Mouse (Mus musculus) granulocyte monocyte progenitor cell, adult 5-6 weeks (primary cell): ENCODE measurements around the gene Fig4. TPM values are rescaled to one million over a fixed set of nuclear protein-coding genes. Genes with fewer than 3 reads are reported as not detected.
A peak's percentile ranks its signal among the peaks of the same experiment; 100 is the strongest.

Source experiments
- ATAC-seq: replicated peaks from 2 replicates; pipeline ENCODE4 v1.8.0; 2016; ENCODE audit warnings: mild to moderate bottlenecking, moderate TSS enrichment, inconsistent platforms; ENCODE audit not compliant: poor library complexity, severe bottlenecking
- total RNA-seq, 2 experiments: library from RNA; stranded (forward) in 1 of 2; stranded (reverse) in 1 of 2; fragments of 200-712, 200-1000 nt in 1 of 2; fragments of >200 nt in 1 of 2; fragmentation: Nextera tagmentation in 1 of 2; gene quantifications; 2 replicates each; pipeline ENCODE4 v1.2.3; 2014 to 2017

Gene Fig4
- total RNA-seq (2014; fragmentation: Nextera tagmentation) (25.2 and 28.1 TPM in 2 replicates), total RNA-seq (2017) (34.8 and 48.5 TPM in 2 replicates)

DNA sequence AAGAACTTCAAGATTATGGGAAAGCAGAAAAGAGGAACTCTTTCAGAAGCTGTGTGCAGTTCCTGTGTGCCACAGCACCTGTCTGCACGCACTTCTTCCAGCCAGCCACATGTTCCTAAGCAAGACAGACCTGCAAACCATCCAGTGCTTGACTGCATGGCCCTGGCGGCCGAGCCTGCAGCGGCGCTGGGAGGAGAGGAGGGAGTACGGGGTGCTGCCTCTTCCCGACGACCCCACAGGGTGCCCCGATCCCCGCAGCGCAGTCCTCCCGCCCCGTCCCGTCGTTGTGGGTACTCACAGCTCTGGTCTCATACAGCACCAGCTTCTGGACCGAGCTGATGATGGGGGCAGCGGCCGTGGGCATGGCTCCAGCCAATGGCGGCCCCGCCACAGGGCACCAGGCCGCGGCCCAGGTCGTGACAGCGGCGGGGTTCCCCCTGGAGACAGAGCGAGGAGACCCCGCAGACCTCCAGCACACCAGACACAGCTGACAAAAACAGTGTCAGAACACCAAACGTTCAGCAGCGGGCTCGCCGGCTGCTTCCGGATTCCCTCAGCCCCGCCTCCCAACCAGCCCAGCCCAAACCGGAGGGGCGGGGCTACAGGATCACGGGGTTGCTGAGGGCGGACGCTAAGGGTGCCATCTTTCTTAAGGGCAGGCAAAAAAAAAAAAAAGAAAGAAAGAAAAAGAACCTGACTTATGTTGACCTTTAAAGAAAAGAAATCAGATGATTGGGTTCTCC, at the start of gene Fig4:
TSS of gene Fig4 (minus strand) at position 572 of the 743 bp plus-strand sequence.
- ATAC-seq = peak; percentile 89

DNA sequence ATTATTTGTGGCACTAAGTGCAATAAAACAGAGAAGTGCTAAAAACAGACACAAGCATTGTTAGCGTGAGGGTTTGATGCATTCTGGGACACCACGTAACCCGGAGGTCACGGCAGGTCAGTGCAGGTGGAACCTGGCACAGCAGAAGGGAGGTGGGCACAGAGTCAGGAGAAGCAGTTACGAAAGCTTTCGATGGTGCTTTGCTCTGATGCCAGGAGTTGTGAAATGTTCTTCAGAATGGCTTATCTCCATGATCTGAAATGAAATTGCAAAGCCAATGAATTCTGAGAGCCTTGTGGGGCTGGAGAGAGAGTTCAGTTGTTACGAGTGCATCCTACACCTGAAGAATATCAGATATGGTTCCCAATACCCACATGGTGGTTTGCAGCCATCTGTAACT, 38.3 kb upstream of the Fig4 start:
- ATAC-seq = no peak

DNA sequence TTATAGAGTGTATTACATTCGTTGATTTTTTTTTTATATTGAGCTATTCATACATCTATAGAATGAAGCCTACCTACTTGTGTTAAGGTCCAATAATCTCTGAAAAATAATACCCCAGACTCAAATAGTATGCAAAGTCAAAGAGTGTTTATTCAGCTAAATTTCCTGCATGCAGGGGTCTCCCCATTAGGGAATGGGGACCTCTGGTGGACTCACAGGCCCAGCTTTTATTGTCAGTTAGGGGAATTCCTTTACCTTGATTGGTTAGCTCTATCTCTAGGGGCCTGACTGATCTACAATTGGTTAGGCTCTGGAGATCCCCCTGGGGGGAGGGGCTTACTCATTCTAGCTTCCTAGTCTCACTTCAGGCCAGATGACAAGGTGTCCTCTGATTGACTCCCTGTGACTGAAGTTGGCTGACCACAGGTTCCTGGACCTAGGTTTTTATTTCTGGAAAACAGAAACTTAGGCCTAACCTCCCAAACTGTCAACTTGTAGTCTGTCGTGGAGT, 29.5 kb upstream of the Fig4 start:
- no peak for ATAC-seq

DNA sequence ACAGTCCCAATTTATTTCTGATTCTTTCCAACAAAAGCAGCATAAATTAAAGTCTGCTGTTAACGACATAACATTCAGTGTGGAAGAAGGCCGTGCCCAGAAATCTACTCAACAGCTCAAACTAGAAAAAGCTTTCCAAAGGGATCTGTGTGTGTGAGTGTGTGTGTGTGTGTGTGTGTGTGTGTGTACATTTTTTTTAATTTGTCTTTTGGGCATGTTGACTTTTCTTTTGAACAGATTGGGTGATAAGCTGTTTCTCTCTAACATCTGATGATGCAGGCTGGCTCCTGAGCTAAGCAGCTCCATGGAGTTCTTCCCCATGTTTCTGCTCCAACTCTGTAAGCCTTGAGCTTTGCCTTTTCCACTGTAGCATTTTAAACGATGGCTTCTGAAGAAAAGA, 12.8 kb upstream of the Fig4 start:
- ATAC-seq = no peak

DNA sequence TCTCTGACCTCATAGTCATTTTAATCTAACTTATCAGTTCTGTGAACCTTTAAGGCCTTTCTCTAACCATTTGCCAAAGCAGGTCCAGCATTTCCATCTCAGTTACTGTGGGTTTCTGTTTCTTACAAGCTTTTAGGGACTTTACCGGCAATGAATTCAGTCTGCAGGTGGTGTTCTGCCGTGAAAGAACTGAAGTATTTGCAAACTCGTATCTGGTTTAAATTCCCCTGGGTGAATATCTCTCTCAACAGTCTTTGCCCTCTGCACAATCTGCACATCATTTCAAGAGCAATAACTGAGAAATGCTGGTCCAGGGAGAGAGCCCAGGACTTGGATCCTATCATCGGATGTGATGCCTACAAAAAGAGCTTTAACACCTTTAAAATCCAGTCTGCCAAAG, 5.1 kb upstream of the Fig4 start:
- no peak for ATAC-seq

DNA sequence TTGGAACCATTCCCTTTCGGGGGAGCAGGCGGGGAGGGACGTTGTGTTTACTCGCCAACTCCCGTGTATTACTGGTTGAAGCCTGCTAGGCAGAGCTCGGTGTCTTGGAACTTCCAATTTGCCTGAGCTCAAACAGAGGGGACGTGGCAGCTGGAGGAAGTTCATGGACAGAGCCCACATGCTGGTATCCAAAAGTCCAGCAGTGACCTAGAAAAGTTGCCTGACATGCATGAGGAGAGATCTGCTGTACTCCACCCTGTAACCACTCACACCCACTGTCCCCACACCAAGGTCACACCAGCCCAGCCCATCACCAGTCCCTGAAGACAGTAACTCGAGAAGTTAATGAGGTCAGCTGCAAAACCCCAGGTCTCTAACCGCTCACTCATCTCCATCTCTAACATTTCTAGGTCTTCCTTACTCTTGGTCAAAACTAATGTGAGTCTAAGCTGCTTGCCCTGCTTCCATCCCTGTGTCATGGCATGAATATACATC, 1.9 kb upstream of the Fig4 start:
- no peak for ATAC-seq

DNA sequence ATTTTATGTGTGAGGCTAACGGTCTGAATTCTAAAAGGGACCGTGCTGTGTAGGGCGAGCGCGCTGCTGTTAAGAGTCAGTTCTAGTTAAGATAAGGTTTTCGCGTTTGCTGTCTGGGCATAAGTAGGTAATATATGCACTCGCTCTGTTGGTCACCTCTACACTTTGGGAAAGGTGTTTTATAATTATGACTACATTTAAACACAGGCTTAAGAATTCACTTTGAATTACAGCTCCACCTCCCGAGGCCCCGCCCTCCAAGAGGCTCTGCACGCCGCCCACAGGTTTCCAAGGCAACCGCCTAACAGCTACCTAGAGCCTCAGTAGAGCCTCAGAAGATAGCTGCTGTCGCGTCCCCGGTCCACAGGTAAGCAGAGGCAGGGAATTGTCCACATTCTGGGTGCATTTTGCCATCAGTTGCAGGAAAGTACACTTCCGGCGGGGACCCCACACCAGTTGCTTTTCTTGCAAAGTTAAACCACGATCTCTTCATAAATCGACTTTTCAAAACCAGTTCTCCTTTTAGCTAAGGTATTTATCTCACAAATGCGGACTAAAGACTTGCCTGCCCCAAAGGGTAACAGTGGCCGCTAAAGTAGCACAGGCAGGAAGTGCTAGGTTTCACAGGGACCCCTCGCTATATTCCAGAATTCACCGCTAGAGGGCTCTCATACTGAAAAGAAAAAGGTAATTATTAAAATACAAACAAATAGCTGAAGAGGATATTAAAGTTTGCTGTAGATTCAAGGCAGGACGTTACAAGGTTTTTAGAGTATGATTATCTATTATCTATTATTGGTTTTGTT, 782 bp upstream of the Fig4 start, which contains the start of gene Ak9:
TSS of gene Ak9 (plus strand) at position 342 of the 806 bp plus-strand sequence.
- ATAC-seq = peak; percentile 73

DNA sequence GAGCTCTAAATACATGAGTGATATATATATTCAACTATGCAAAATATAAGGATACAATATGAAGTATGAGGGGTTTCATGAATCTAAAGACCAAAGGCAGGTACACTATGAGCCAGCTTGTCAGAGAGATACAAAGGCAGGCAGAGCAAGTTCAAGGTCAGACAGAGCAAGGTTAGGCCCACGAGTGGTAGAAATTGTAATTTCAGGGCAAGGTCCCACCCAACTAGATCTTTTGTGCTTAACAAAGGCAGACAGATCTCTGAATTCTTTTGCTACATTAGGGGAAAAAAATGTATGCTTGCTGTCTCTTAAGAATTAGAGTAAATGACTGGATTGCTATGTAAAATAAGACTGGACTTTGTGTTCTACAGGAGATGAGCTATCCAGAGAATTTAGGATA, 2.9 kb downstream of the Fig4 start:
- no peak for ATAC-seq

DNA sequence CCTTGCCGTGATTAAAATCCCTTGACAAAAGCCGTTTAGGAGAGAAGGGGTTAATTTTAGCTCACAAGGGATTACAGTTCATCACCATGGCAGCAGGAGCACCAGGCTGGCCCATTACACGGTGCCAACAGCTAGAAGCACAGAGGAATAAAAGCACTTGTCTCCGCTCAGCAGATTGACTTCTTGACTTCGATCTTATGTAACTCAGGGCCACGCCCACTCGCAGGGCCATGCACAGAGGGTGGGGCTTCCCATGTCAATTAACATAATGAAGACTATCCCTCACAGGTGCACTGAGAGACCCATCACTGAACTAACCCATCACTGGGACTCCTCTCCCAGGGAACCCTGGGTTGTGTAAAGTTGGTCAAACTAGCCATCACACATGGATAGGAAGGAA, 7.9 kb downstream of the Fig4 start:
- ATAC-seq = peak; percentile 55

DNA sequence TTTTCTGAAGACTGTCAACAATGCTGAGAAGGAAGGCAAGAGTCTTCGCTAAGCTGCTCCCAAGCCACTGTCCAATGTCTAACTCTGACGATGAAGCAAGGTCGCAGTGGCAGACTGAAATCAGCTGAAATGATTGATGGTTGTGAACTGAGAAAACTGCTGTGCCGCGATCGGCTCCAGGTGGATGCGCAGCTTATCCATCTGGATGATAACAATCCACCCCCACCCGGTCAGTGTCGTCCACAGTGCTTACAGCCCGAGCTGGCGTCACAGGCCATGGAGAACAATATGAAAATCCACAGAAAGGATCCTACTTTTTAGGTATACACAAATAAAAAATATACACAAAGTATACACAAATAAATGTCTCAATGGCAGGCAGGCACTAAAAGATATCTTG, 8.3 kb downstream of the Fig4 start:
- ATAC-seq = no peak

DNA sequence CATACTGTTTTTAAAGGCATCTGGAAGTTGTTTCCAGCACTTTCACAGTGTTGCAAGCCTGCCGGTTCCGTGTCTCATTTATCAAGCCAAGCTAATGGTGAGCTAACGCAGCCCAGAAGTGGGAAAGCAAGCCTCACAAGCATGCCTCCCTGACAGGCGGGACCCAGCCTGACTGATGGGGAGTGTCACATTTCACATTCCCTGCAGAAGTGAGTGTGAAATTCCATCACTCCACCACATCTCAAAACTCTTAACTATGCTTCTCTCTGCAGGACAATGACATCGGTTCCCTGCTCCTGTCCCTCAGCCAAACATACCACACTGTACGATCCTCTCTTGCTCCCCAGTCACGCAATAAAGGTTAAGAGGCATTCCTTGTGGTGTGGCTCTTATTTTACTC, 10.0 kb downstream of the Fig4 start:
- no peak for ATAC-seq

DNA sequence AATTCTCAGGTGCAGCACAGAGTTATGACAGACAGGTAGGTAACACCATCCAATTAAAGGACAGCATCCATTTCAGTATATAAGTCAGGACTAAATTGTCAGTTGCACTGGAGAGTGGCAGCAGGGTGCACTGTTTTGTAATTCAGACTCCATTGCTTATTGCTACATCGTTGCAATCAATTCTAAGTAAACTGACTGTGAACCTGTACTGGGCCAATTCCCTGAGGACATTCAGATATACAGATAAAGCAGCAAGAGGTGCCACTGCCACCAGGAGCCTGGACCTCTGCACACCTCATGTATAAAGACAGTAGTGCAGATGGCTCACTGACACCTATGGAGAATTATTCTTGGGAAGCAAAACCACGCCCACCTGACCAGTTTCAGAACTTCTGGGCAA, 12.0 kb downstream of the Fig4 start:
- ATAC-seq = no peak

DNA sequence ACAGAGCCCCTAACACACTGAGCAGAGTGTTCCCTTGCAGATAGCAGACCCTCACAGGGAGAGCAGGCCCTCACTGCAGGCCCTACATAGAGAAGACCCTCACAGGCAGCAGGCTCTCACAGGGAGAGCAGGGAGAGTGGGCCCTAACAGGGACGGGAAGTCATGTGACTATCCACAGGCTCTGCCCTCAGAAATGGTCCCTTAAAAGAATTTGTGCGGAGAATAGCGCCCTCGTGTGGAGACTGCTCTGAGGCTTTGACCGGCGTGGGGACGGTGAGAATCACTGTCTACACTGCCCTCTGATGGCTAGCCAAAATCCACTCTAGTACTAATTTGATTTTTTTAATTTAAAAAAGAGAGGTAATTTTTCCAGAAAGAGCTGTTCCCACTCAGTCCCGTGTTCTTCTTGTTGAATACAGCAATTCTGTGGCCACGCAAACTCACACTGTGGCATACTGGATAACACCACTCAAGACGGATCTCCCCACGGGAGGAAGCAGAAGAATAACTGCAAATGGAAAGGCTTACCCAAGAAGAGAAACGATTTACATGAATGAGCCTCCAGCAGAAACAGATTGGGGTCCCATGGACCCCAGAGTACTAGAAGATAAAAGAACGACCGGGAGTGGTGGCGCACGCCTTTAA, 14.2 kb downstream of the Fig4 start:
- ATAC-seq = peak; percentile 92

DNA sequence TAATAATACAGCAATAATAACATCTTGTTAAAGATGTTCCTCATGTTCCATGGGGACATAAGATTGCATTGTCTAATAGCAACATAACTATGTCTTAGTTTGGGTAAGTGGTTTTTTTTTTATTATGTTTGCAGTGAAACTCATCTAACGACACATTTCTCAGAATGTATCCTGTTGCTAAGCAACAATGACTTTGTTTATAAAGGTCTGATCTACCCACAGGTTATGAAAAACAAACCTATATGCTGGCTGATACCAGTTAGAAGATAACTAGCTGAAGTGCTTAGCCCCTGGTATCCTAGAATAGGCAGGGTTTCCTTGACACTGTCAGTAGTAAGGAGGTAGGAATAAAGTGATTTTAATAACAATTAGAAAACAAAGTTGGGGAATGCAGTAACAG, 15.0 kb downstream of the Fig4 start:
- ATAC-seq = no peak

DNA sequence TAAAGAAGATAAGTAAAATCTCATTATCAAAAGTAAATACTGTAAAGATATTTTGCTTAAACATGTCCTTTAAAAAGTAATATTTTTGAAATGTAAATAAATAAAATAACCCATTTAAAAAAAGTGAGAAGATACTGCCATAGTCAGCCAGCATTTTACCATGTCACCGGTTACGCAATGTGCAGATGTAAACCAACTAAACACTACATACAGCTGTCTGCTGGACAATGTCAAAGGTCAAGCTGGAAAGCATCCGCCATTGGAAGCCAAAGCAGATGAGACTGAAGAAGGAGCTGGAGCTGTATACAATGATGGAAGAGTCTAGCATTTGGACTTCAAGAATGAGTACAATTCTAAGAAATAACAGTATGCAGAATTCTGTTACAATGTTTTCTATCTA, 15.4 kb downstream of the Fig4 start:
- no peak for ATAC-seq

DNA sequence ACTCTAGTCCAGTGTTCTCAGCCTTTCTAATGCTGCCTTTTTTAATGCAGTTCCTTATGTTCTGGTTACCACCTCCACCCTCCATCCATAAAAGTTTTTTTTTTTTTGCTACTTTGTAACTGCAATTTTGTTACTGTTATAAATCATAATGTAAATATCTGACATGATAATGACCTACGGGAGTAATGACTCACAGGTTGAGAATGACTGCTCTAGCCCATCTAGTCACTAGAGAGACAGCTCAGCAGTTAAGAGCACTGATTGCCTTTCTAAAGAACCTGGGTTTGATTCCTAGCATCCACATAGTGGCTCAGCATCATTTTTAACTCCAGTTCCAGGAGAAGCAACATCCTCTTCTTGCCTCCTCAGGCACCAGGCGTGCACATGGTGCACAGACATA, 21.0 kb downstream of the Fig4 start:
- no peak for ATAC-seq

DNA sequence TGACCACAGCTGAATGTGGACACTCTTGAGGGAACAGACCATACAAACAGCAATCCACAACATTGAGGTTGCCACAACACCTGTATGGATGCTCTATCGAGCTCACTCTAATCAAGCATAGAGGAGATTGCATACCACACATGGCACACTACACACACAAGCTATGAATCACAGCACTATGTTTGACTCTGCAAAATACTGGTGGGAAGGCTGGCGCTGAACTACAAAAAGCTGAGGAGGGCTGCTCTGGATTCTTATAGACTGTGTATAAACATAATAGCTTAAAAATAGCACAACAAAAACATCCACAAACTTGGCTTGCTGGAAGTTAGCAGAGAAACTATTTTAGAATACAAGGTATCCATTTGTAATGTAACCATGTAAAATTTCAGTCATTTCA, 22.3 kb downstream of the Fig4 start:
- ATAC-seq = no peak

DNA sequence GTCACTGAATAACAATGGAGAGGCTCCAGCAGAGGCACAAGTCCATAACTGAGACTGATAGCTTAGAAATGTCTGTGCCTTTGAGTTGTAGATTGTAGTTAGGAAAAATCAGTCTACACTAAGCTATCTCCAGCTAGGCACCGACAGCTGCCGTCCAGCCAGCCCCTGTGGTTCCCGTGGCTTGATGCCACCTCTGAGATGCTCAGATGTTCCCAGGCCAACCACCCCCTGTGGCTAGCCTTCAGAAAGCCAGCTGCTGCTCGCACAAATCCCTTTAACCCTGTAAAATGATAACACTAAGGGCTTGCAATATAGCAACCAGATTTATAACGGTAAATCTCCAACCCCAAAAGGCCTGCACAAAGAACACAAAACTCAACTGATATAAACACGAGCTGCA, 22.9 kb downstream of the Fig4 start:
- ATAC-seq = no peak

DNA sequence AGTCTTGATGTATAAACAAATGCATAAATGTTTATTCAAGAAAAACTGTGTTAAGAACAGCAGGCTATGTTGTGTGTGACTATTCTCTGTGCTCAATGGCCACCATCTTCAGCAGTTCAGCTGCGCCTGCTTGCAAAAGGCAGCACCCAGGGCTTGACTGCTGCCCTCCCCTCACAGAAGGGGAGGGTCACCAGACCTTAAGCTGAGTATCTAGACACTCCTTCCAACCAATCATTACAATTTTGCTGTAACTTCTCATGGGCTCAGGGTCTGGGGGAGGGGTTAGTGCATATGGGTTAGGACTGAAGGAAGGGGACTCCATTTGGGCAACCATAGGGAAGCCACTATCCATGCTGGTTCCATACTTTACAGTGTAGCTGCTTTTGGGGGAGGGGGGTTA, 24.3 kb downstream of the Fig4 start:
- no peak for ATAC-seq

DNA sequence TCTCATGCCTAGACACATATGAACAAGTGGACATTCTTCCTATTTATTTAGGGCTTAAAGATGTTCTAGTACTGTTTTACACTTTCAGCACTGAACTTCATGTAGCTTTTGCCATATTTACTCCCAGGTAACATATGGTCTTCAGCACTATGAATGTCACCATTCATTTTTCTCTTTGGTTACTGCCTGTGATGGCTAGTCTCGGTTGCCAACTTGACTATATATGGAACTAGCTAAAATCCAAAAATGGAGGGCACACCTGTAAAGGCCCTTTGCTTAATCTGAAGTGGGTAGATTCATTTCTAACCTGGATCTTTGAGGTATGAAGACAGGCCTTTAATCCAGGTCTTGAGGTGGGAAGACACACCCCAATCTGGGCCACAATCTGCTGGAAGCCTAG, 28.2 kb downstream of the Fig4 start:
- ATAC-seq = no peak

DNA sequence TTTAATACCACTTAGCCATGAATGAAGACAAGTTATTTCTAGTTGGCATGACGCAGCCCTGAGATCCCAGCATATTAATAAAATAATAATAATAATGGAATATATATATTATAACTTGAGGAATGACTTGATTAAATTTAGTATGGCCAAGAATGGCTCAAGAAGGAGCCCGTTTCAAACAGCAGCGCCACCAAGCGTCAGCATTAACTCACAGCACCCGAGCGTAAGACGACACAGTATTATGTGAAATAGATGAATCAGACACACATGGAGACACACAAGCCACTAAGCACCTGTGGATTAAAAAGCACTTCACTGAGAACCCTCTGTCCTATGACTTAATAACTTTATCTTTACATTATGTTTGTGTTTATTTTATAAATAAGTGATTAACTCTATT, 31.2 kb downstream of the Fig4 start:
- no peak for ATAC-seq
